Comparison of ENCODE assay signal across 10 mouse cellular contexts in the genomic region with DNA sequence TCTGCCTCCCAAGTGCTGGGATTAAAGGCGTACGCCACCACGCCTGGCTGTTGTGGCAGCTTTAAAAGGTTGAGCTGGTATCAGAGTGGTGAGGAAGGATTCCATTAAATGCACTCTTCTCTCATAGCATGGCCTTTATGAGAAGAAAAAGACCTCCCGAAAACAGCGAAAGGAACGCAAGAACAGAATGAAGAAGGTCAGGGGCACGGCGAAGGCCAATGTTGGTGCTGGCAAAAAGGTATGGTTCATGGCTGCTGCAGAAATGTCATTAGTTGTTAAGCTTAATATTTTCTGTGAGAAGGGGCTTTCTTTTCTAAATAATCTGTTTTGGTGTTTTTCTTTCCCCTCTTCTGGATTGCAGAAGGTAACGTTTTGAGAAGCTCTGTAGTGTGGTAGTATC. TPM values are rescaled to one million over a fixed set of nuclear protein-coding genes. Genes with fewer than 3 reads are reported as not detected.
DNase-seq lines count a peak whose midpoint lies in the region; ATAC-seq and TF ChIP-seq lines count a peak whose summit lies in the region.
"Had no signal": no experiment of that assay in that cellular context is flagged by ENCODE, and none has a peak within 500 bp of the region (broad histone marks: within the 10 kb centered on the region; RNA-seq: fewer than 3 reads in every experiment).

No protein-coding gene starts in this region.

- peaks cover 17% of the 10 kb centered on the region for H3K4me1 ChIP-seq in heart, embryonic 11.5 days (ENCODE audit: control insufficient read depth, insufficient read depth, low read length)
- H3K4me1 ChIP-seq in midbrain, embryonic 11.5 days (ENCODE audit: control insufficient read depth, insufficient read depth, low read length) = peaks cover 16% of the 10 kb centered on the region
- H3K4me1 ChIP-seq in midbrain, postnatal 0 days (ENCODE audit: insufficient read depth, low read length) = peaks cover 2% of the 10 kb centered on the region; the same call in 1 of the 2 replicates
- H3K4me1 ChIP-seq in forebrain, embryonic 14.5 days (ENCODE audit: control insufficient read depth, insufficient read depth, low read length) = peaks cover 18% of the 10 kb centered on the region
- peaks cover 41% of the 10 kb centered on the region for H3K4me1 ChIP-seq in neural tube, embryonic 15.5 days

- no peak for ATAC-seq in heart, embryonic 11.5 days (replicated peaks; ENCODE audit: insufficient number of reproducible peaks, low FRiP score, low TSS enrichment)
- no peak for ATAC-seq in midbrain, embryonic 11.5 days (ENCODE audit: low FRiP score)
- ATAC-seq in midbrain, postnatal 0 days (ENCODE audit: low FRiP score) = no peak
- no peak for ATAC-seq in forebrain, embryonic 14.5 days
- ATAC-seq in neural tube, embryonic 15.5 days (ENCODE audit: low FRiP score) = no peak

- no peak for TF ChIP-seq CTCF in midbrain, postnatal 0 days (IDR thresholded peaks at IDR 0.05)

- H3K4me3 ChIP-seq in heart, embryonic 11.5 days (ENCODE audit: low read depth, low read length) = no peak overlapping the region
- H3K4me3 ChIP-seq in midbrain, embryonic 11.5 days (ENCODE audit: low read depth, low read length) = no peak overlapping the region
- H3K4me3 ChIP-seq in midbrain, postnatal 0 days (ENCODE audit: low read depth, low read length) = no peak overlapping the region
- H3K4me3 ChIP-seq in forebrain, embryonic 14.5 days (ENCODE audit: low read depth, low read length) = no peak overlapping the region
- no peak overlapping the region for H3K4me3 ChIP-seq in neural tube, embryonic 15.5 days (replicated peaks)
- H3K4me3 ChIP-seq: hindbrain, embryonic 15.5 days had no signal

- no peaks in the 10 kb centered on the region for H3K9me3 ChIP-seq in heart, embryonic 11.5 days (replicated peaks; ENCODE audit: control insufficient read depth, low read length)
- no peaks in the 10 kb centered on the region for H3K9me3 ChIP-seq in midbrain, embryonic 11.5 days (ENCODE audit: control insufficient read depth, low read length)
- H3K9me3 ChIP-seq in midbrain, postnatal 0 days (ENCODE audit: low read length) = no peaks in the 10 kb centered on the region
- no peaks in the 10 kb centered on the region for H3K9me3 ChIP-seq in forebrain, embryonic 14.5 days (replicated peaks; ENCODE audit: control insufficient read depth, low read length)
- no peaks in the 10 kb centered on the region for H3K9me3 ChIP-seq in neural tube, embryonic 15.5 days (replicated peaks)
- H3K9me3 ChIP-seq: hindbrain, embryonic 15.5 days had no signal

- DNase-seq in heart, adult 9 months (ENCODE audit: low spot score in 2 of 2) = no peak
- DNase-seq in midbrain, embryonic 11.5 days (ENCODE audit: low spot score, missing footprints) = no peak
- no peak for DNase-seq in midbrain, postnatal 0 days (ENCODE audit: low spot score)
- DNase-seq in forebrain, embryonic 14.5 days (ENCODE audit: low spot score) = no peak
- DNase-seq in B cell, adult 2 months = no peak
- DNase-seq in lung, postnatal 14 days = no peak
- DNase-seq: cerebellum, adult 18-20 months had no signal

- H3K36me3 ChIP-seq in heart, embryonic 11.5 days (ENCODE audit: control insufficient read depth, insufficient read depth, low read length) = peaks cover 37% of the 10 kb centered on the region
- peaks cover 39% of the 10 kb centered on the region for H3K36me3 ChIP-seq in midbrain, embryonic 11.5 days (ENCODE audit: control insufficient read depth, insufficient read depth, low read length)
- H3K36me3 ChIP-seq in midbrain, postnatal 0 days (ENCODE audit: insufficient read depth, low read length) = peaks cover 37% of the 10 kb centered on the region
- H3K36me3 ChIP-seq in forebrain, embryonic 14.5 days (ENCODE audit: control insufficient read depth, insufficient read depth, low read length) = peaks cover 64% of the 10 kb centered on the region
- peaks cover 59% of the 10 kb centered on the region for H3K36me3 ChIP-seq in neural tube, embryonic 15.5 days

- no peak overlapping the region for H3K9ac ChIP-seq in heart, embryonic 11.5 days (ENCODE audit: low read depth, low read length)
- no peak overlapping the region for H3K9ac ChIP-seq in midbrain, embryonic 11.5 days (ENCODE audit: low read length)
- no peak overlapping the region; the same call in 1 of the 2 replicates for H3K9ac ChIP-seq in midbrain, postnatal 0 days (replicated peaks; ENCODE audit: low read length, poor library complexity, severe bottlenecking)
- H3K9ac ChIP-seq in forebrain, embryonic 14.5 days (ENCODE audit: low read length) = peak overlapping the region; percentile 37; the same call in 1 of the 2 replicates
- H3K9ac ChIP-seq in neural tube, embryonic 15.5 days (replicated peaks) = no peak overlapping the region

- H3K27me3 ChIP-seq in heart, embryonic 11.5 days (ENCODE audit: control insufficient read depth, insufficient read depth, low read length) = no peaks in the 10 kb centered on the region
- no peaks in the 10 kb centered on the region for H3K27me3 ChIP-seq in midbrain, embryonic 11.5 days (ENCODE audit: control insufficient read depth, insufficient read depth, low read length)
- H3K27me3 ChIP-seq in midbrain, postnatal 0 days (ENCODE audit: insufficient read depth, low read length) = no peaks in the 10 kb centered on the region
- no peaks in the 10 kb centered on the region for H3K27me3 ChIP-seq in forebrain, embryonic 14.5 days (replicated peaks; ENCODE audit: control insufficient read depth, insufficient read depth, low read length)
- H3K27me3 ChIP-seq in neural tube, embryonic 15.5 days (replicated peaks) = no peaks in the 10 kb centered on the region
- H3K27me3 ChIP-seq: hindbrain, embryonic 15.5 days had no signal

- H3K27ac ChIP-seq in heart, embryonic 11.5 days (ENCODE audit: low read depth, low read length) = no peak overlapping the region
- H3K27ac ChIP-seq in midbrain, embryonic 11.5 days (ENCODE audit: low read depth, low read length) = no peak overlapping the region
- H3K27ac ChIP-seq in midbrain, postnatal 0 days (ENCODE audit: low read depth, low read length) = no peak overlapping the region
- H3K27ac ChIP-seq in forebrain, embryonic 14.5 days (ENCODE audit: low read depth, low read length) = no peak overlapping the region
- no peak overlapping the region for H3K27ac ChIP-seq in neural tube, embryonic 15.5 days (replicated peaks)
- H3K27ac ChIP-seq: hindbrain, embryonic 15.5 days had no signal

- 84% methylated on average over 9 of the region's 9 CpGs for WGBS in heart, embryonic 11.5 days (ENCODE audit: insufficient replicate concordance)
- 85% methylated on average over 9 of the region's 9 CpGs for WGBS in midbrain, embryonic 11.5 days
- 88% methylated on average over 9 of the region's 9 CpGs for WGBS in midbrain, postnatal 0 days
- WGBS in forebrain, embryonic 14.5 days = 83% methylated on average over 9 of the region's 9 CpGs
- 91% methylated on average over 9 of the region's 9 CpGs for WGBS in neural tube, embryonic 15.5 days

- peak overlapping the region; percentile 24; the same call in 1 of the 2 replicates for H3K4me2 ChIP-seq in heart, embryonic 11.5 days
- peak overlapping the region; percentile 13; the same call in 1 of the 2 replicates for H3K4me2 ChIP-seq in midbrain, embryonic 11.5 days
- no peak overlapping the region for H3K4me2 ChIP-seq in midbrain, postnatal 0 days (ENCODE audit: low read depth, low read length, poor library complexity, severe bottlenecking)
- no peak overlapping the region for H3K4me2 ChIP-seq in forebrain, embryonic 14.5 days (ENCODE audit: low read length)
- 0 out of 2 replicates have a peak overlapping the region, but pooled peaks have one; percentile 6 for H3K4me2 ChIP-seq in neural tube, embryonic 15.5 days
- H3K4me2 ChIP-seq: hindbrain, embryonic 15.5 days had no signal

RNA-seq across cellular contexts. Expression of gene Rps24, which starts 6.3 kb away (rescaled TPM):
- 849 and 922 TPM in 2 replicates for polyA plus RNA-seq in heart, embryonic 11.5 days (2014; fragmentation: Nextera tagmentation; extraction: Ambion mirVana)
- 1,094 and 1,112 TPM in 2 replicates for polyA plus RNA-seq in midbrain, embryonic 11.5 days (2014; fragmentation: Nextera tagmentation; extraction: Ambion mirVana)
- 1,066 and 1,223 TPM in 2 replicates for total RNA-seq in midbrain, postnatal 0 days (2014; rRNA removed)
- 799 and 839 TPM in 2 replicates for polyA plus RNA-seq in midbrain, postnatal 0 days (2015; fragmentation: Nextera tagmentation; extraction: Ambion mirVana)
- polyA plus RNA-seq in forebrain, embryonic 14.5 days (2014; fragmentation: Nextera tagmentation; extraction: Ambion mirVana) = 726 and 919 TPM in 2 replicates
- polyA plus RNA-seq in neural tube, embryonic 15.5 days (2015; fragmentation: Nextera tagmentation; extraction: Ambion mirVana) = 573 and 590 TPM in 2 replicates

RNA-seq across cellular contexts. Expression of gene Polr3a, which starts 6.4 kb away (rescaled TPM):
- polyA plus RNA-seq in heart, embryonic 11.5 days (2014; fragmentation: Nextera tagmentation; extraction: Ambion mirVana) = 12.4 and 13.8 TPM in 2 replicates
- polyA plus RNA-seq in midbrain, embryonic 11.5 days (2014; fragmentation: Nextera tagmentation; extraction: Ambion mirVana) = 17.6 and 17.9 TPM in 2 replicates
- 22.0 and 24.3 TPM in 2 replicates for total RNA-seq in midbrain, postnatal 0 days (2014; rRNA removed)
- 12.5 and 14.6 TPM in 2 replicates for polyA plus RNA-seq in midbrain, postnatal 0 days (2015; fragmentation: Nextera tagmentation; extraction: Ambion mirVana)
- polyA plus RNA-seq in forebrain, embryonic 14.5 days (2014; fragmentation: Nextera tagmentation; extraction: Ambion mirVana) = 14.7 and 15.5 TPM in 2 replicates
- polyA plus RNA-seq in neural tube, embryonic 15.5 days (2015; fragmentation: Nextera tagmentation; extraction: Ambion mirVana) = 16.2 and 17.5 TPM in 2 replicates

Comparison
In these comparisons a context has a peak if more than half of its experiments do, and no peak if none do; other contexts are left out.
1. H3K4me2 ChIP-seq: peak in heart, embryonic 11.5 days (single experiment), midbrain, embryonic 11.5 days (single experiment) and neural tube, embryonic 15.5 days (single experiment); none in midbrain, postnatal 0 days (single experiment) and forebrain, embryonic 14.5 days (single experiment).